Mouse (Mus musculus) T-helper 2 cell (primary cell): Measurements from ENCODE around the gene Spag9.
"Not testable (repeated sequence)": the region's sequence is repeated elsewhere in the genome, so short reads cannot be mapped to it uniquely, and the experiment has no call there.

Source experiments
- in situ Hi-C: fragments of 300-600 bp; cut with MboI, MseI; formaldehyde crosslinking; loops from one replicate; pipeline ENCODE4 v1.15.1; 2025; ENCODE audit warnings: high pct_unique_total_duplicates

Spag9 gene

DNA sequence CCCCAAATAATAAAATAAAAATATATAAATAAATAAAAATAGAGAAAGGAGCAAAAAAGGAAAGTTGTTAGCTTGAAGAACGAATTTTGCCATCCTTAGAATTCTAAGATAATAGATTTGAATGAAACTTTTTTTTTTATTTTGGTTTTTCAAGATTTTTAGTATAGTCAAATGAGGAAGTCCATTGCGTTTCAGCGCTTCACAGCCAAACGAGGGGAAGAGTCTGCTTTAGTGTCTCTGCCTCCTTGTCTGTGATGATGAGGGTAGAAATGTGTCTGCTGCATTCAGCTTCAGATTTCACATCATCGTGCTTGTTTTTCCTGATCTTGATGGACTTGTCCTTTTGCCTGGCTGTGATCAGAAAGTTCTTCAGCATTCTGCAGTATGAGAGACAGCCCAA, 10.6 kb upstream of the Spag9 start:
- in situ Hi-C loops: no loop called here

GRCm38 (mm10) chr11:93986298-93986697, 9.6 kb upstream of the Spag9 start:
- in situ Hi-C loops: no loop called here

DNA sequence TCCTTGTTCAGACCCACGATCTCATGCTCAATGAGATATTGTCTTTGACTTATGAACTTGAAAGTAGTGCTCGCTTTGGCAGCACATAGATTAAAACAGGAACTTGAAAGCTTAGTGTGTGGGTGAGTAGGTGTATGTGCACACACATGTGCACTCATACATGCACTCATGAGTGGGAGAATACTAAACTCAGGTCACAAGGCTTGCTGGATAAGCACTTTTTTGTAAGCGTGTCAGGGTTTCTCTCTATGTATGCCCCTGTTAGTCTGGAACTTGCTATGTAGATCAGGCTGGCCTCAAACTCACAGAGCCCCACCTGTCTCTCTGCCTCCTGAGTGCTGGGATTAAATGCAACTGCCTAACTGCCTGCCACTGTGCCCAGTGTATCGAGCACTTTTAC, 8.9 kb upstream of the Spag9 start:
- in situ Hi-C loops: no loop called here

- in situ Hi-C loops: no loop called here
These were observed 8.1 kb upstream of the Spag9 start for GRCm38 (mm10) chr11:93987625-93988327.

- in situ Hi-C loops: no loop called here
These were observed 7.4 kb upstream of the Spag9 start for GRCm38 (mm10) chr11:93988328-93989062.

GRCm38 (mm10) chr11:93994531-93994930, 1.4 kb upstream of the Spag9 start:
- in situ Hi-C loops: no loop called here

GRCm38 (mm10) chr11:93995111-93995719, 676 bp upstream of the Spag9 start:
- in situ Hi-C loops: no loop called here

GRCm38 (mm10) chr11:93996306-93997140, 632 bp downstream of the Spag9 start:
- in situ Hi-C loops: no loop called here

- in situ Hi-C loops: no loop called here
These were observed 1.4 kb downstream of the Spag9 start for GRCm38 (mm10) chr11:93997141-93997775.

GRCm38 (mm10) chr11:93999276-93999675, 3.4 kb downstream of the Spag9 start:
- in situ Hi-C loops: no loop called here

GRCm38 (mm10) chr11:94003346-94003745, 7.5 kb downstream of the Spag9 start:
- in situ Hi-C loops: no loop called here

DNA sequence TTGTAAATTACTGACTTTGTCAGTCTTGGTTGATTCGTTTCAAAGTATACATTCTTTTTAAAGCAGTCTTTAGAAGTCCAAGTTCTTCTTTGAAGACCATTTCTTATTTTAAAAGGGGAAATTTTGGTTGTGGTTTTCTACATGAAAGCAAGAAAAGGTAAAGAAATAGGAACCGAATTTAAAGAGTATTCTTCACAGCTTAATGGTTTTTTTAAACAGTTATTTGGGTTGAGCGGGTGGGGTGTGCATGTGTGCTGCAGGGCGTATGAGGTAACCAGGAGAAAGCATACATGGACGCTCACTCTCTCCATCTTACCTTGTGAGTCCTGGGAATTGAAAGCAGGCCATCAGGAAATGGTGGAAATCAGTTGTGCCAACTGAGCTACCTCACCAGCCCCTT, 23.2 kb downstream of the Spag9 start:
- in situ Hi-C loops: no loop called here

GRCm38 (mm10) chr11:94020403-94020802, 24.5 kb downstream of the Spag9 start:
- in situ Hi-C loops: no loop called here

DNA sequence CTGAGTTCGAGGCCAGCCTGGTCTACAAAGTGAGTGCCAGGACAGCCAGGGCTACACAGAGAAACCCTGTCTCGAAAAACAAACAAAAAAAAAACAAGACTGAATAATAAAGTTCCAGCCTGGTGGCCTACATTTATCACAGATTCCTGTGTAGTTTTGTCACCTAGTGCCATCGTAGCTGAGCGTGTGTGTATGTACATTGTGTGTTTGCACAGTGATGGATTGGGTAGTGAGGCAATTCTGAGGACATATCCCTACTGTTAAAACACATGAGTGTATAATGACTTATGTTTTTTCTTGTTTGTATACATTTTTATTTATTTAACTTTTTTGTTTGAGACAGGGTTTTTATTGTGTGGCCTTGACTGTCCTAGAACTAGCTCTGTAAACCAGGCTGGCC, 30.4 kb downstream of the Spag9 start:
- in situ Hi-C loops: no loop called here

- in situ Hi-C loops: no loop called here
These were observed 36.2 kb downstream of the Spag9 start for GRCm38 (mm10) chr11:94032084-94032483.

- in situ Hi-C loops: no loop called here
These were observed 37.1 kb downstream of the Spag9 start for GRCm38 (mm10) chr11:94032971-94033370.

GRCm38 (mm10) chr11:94035974-94036373, 40.1 kb downstream of the Spag9 start:
- in situ Hi-C loops: no loop called here

GRCm38 (mm10) chr11:94041475-94041874, 45.6 kb downstream of the Spag9 start:
- in situ Hi-C loops: no loop called here

DNA sequence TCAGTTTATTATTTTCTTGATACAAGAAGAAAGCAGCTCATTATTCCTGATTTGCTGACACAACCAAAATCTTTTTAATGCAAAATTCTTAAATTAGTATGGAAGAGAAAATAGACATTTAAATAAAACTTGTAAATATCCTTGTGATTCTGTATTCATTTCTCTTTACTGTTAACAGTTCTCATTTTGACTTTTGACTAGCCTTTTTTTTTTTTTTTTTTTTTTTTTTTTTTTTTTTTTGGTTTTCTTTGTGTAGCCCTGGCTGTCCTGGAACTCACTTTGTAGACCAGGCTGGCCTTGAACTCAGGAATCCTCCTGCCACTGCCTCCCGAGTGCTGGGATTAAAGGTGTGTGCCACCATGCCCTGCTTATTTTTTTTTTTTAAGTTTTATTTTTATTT, 46.4 kb downstream of the Spag9 start:
- in situ Hi-C loops: not testable (repeated sequence)

GRCm38 (mm10) chr11:94043998-94044985, 48.4 kb downstream of the Spag9 start:
- in situ Hi-C loops: no loop called here
